Mouse (Mus musculus): Measurements from ENCODE around the gene Zranb1. TPM values are rescaled to one million over a fixed set of nuclear protein-coding genes. Genes with fewer than 3 reads are reported as not detected.

The Zranb1 gene
- polyA plus RNA-seq, 1 experiment, result 4.2 TPM

- WGBS, result 86% methylated on average over 9 of the region's 9 CpGs
- no peak overlapping the region for H3K27ac ChIP-seq (ENCODE audit: insufficient read depth, low read length)
- H3K27me3 ChIP-seq (ENCODE audit: control insufficient read depth, insufficient read depth, low read length), result no peaks in the 10 kb centered on the region
- no peak overlapping the region for H3K4me3 ChIP-seq (ENCODE audit: extremely low read depth, insufficient read depth, insufficient read length)
- no peak for TF ChIP-seq CTCF (IDR thresholded peaks at IDR 0.05; ENCODE audit: extremely low read depth, insufficient read depth, insufficient read length, insufficient replicate concordance)
- TF ChIP-seq POLR2A (IDR thresholded peaks at IDR 0.05; ENCODE audit: low read depth, low read length), result no peak
- DNase-seq (ENCODE audit: low read depth in 1 of 2, low spot score in 2 of 2), result no peak
- no peaks in the 10 kb centered on the region for H3K4me1 ChIP-seq (ENCODE audit: control insufficient read depth, insufficient read depth, insufficient read length)
- no peaks in the 10 kb centered on the region for H3K36me3 ChIP-seq (ENCODE audit: control insufficient read depth, insufficient read depth, low read length)
Observed at GRCm38 (mm10) chr7:132896206-132896815, 34.6 kb upstream of the Zranb1 start.

GRCm38 (mm10) chr7:132897258-132897657 is 33.7 kb upstream of the Zranb1 start:
- WGBS, result 92% methylated on average over 10 of the region's 10 CpGs
- TF ChIP-seq CTCF (IDR thresholded peaks at IDR 0.05; ENCODE audit: extremely low read depth, insufficient read depth, insufficient read length, insufficient replicate concordance) (no peak), POLR2A (IDR thresholded peaks at IDR 0.05; ENCODE audit: low read depth, low read length) (no peak)
- no peak for DNase-seq (ENCODE audit: low read depth in 1 of 2, low spot score in 2 of 2)

GRCm38 (mm10) chr7:132898234-132898633 is 32.7 kb upstream of the Zranb1 start:
- 84% methylated on average over 2 of the region's 2 CpGs for WGBS
- Histone ChIP-seq H3K4me3 (ENCODE audit: extremely low read depth, insufficient read depth, insufficient read length) (no peak overlapping the region), H3K4me1 (ENCODE audit: control insufficient read depth, insufficient read depth, insufficient read length) (no peaks in the 10 kb centered on the region), H3K27ac (ENCODE audit: insufficient read depth, low read length) (no peak overlapping the region), H3K27me3 (ENCODE audit: control insufficient read depth, insufficient read depth, low read length) (no peaks in the 10 kb centered on the region), H3K36me3 (ENCODE audit: control insufficient read depth, insufficient read depth, low read length) (no peaks in the 10 kb centered on the region)
- peak in 1 of 2 experiments; percentile 13 for DNase-seq (ENCODE audit: low read depth in 1 of 2, low spot score in 2 of 2)
- TF ChIP-seq CTCF (IDR thresholded peaks at IDR 0.05; ENCODE audit: extremely low read depth, insufficient read depth, insufficient read length, insufficient replicate concordance) (peak; percentile 43; the same call in 1 of the 2 replicates), POLR2A (IDR thresholded peaks at IDR 0.05; ENCODE audit: low read depth, low read length) (no peak)

More at GRCm38 (mm10) chr7:132897258-132897657, 33.7 kb upstream of the Zranb1 start:
- Histone ChIP-seq H3K4me3 (ENCODE audit: extremely low read depth, insufficient read depth, insufficient read length) (no peak overlapping the region), H3K27me3 (ENCODE audit: control insufficient read depth, insufficient read depth, low read length) (no peaks in the 10 kb centered on the region), H3K36me3 (ENCODE audit: control insufficient read depth, insufficient read depth, low read length) (no peaks in the 10 kb centered on the region), H3K27ac (ENCODE audit: insufficient read depth, low read length) (no peak overlapping the region), H3K4me1 (ENCODE audit: control insufficient read depth, insufficient read depth, insufficient read length) (no peaks in the 10 kb centered on the region)

- H3K4me1 ChIP-seq (ENCODE audit: control insufficient read depth, insufficient read depth, insufficient read length), result no peaks in the 10 kb centered on the region
Observed at GRCm38 (mm10) chr7:132900826-132901531, 30.0 kb upstream of the Zranb1 start.

GRCm38 (mm10) chr7:132903796-132904195 is 27.1 kb upstream of the Zranb1 start:
- Histone ChIP-seq H3K4me1 (ENCODE audit: control insufficient read depth, insufficient read depth, insufficient read length) (no peaks in the 10 kb centered on the region), H3K4me3 (ENCODE audit: extremely low read depth, insufficient read depth, insufficient read length) (no peak overlapping the region), H3K27me3 (ENCODE audit: control insufficient read depth, insufficient read depth, low read length) (no peaks in the 10 kb centered on the region), H3K36me3 (ENCODE audit: control insufficient read depth, insufficient read depth, low read length) (no peaks in the 10 kb centered on the region), H3K27ac (ENCODE audit: insufficient read depth, low read length) (no peak overlapping the region)
- DNase-seq (ENCODE audit: low read depth in 1 of 2, low spot score in 2 of 2), result no peak
- TF ChIP-seq CTCF (IDR thresholded peaks at IDR 0.05; ENCODE audit: extremely low read depth, insufficient read depth, insufficient read length, insufficient replicate concordance) (no peak), POLR2A (IDR thresholded peaks at IDR 0.05; ENCODE audit: low read depth, low read length) (no peak)
- 72% methylated on average over 3 of the region's 3 CpGs for WGBS

More at GRCm38 (mm10) chr7:132900826-132901531, 30.0 kb upstream of the Zranb1 start:
- no peaks in the 10 kb centered on the region for H3K36me3 ChIP-seq (ENCODE audit: control insufficient read depth, insufficient read depth, low read length)
- no peak for TF ChIP-seq CTCF (IDR thresholded peaks at IDR 0.05; ENCODE audit: extremely low read depth, insufficient read depth, insufficient read length, insufficient replicate concordance)
- TF ChIP-seq POLR2A (IDR thresholded peaks at IDR 0.05; ENCODE audit: low read depth, low read length), result no peak
- H3K4me3 ChIP-seq (ENCODE audit: extremely low read depth, insufficient read depth, insufficient read length), result no peak overlapping the region
- no peaks in the 10 kb centered on the region for H3K27me3 ChIP-seq (ENCODE audit: control insufficient read depth, insufficient read depth, low read length)
- H3K27ac ChIP-seq (ENCODE audit: insufficient read depth, low read length), result no peak overlapping the region
- 60% methylated on average over 2 of the region's 2 CpGs for WGBS
- no peak for DNase-seq (ENCODE audit: low read depth in 1 of 2, low spot score in 2 of 2)

- no peak for DNase-seq (ENCODE audit: low read depth in 1 of 2, low spot score in 2 of 2)
- Histone ChIP-seq H3K4me3 (ENCODE audit: extremely low read depth, insufficient read depth, insufficient read length) (no peak overlapping the region), H3K36me3 (ENCODE audit: control insufficient read depth, insufficient read depth, low read length) (no peaks in the 10 kb centered on the region), H3K27me3 (ENCODE audit: control insufficient read depth, insufficient read depth, low read length) (no peaks in the 10 kb centered on the region; the same call in 1 of the 2 replicates), H3K4me1 (ENCODE audit: control insufficient read depth, insufficient read depth, insufficient read length) (no peaks in the 10 kb centered on the region), H3K27ac (ENCODE audit: insufficient read depth, low read length) (no peak overlapping the region)
- WGBS, result 79% methylated on average over 3 of the region's 3 CpGs
- no peak for TF ChIP-seq POLR2A (IDR thresholded peaks at IDR 0.05; ENCODE audit: low read depth, low read length)
- no peak for TF ChIP-seq CTCF (IDR thresholded peaks at IDR 0.05; ENCODE audit: extremely low read depth, insufficient read depth, insufficient read length, insufficient replicate concordance)
Observed at GRCm38 (mm10) chr7:132921971-132922370, 9.0 kb upstream of the Zranb1 start.

- H3K4me1 ChIP-seq (ENCODE audit: control insufficient read depth, insufficient read depth, insufficient read length), result no peaks in the 10 kb centered on the region
- no peak for DNase-seq (ENCODE audit: low read depth in 1 of 2, low spot score in 2 of 2)
- no peaks in the 10 kb centered on the region; the same call in 1 of the 2 replicates for H3K27me3 ChIP-seq (ENCODE audit: control insufficient read depth, insufficient read depth, low read length)
- WGBS, result 92% methylated on average over 2 of the region's 2 CpGs
- TF ChIP-seq CTCF (IDR thresholded peaks at IDR 0.05; ENCODE audit: extremely low read depth, insufficient read depth, insufficient read length, insufficient replicate concordance) (no peak), POLR2A (IDR thresholded peaks at IDR 0.05; ENCODE audit: low read depth, low read length) (no peak)
- no peaks in the 10 kb centered on the region for H3K36me3 ChIP-seq (ENCODE audit: control insufficient read depth, insufficient read depth, low read length)
- H3K27ac ChIP-seq (ENCODE audit: insufficient read depth, low read length), result no peak overlapping the region
- no peak overlapping the region for H3K4me3 ChIP-seq (ENCODE audit: extremely low read depth, insufficient read depth, insufficient read length)
Observed at GRCm38 (mm10) chr7:132925227-132925626, 5.7 kb upstream of the Zranb1 start.

Measured in spleen, adult 2 months (tissue).